Mouse (Mus musculus): ENCODE results near the gene Ttc27.

DNA sequence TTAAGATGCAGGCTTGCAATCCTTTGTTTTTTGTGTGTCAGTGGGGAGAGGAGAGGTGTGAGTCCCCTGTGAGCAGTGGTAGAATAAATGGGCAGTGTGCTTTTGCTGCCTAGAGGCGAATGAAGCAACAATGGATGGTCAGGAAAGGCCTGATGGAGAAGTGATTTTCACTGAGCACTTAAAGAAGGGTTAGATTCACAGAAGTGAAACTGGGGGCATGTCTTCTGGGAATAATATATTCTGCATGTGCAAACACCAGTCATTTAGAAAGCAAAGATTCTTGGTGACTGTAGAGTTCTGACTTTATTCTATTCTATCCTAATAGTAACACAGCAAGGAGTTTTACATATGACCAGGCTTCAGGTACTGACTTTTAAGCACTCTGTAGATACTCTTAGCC is 90.8 kb downstream of the Ttc27 start:
- TF ChIP-seq GATA1 (IDR thresholded peaks at IDR 0.05; ENCODE audit: low read length) (no peak), TAL1 (IDR thresholded peaks at IDR 0.05; ENCODE audit: low read length) (no peak)
